Mouse (Mus musculus): ENCODE measurements around the gene Polr1b.

Polr1b gene

DNA sequence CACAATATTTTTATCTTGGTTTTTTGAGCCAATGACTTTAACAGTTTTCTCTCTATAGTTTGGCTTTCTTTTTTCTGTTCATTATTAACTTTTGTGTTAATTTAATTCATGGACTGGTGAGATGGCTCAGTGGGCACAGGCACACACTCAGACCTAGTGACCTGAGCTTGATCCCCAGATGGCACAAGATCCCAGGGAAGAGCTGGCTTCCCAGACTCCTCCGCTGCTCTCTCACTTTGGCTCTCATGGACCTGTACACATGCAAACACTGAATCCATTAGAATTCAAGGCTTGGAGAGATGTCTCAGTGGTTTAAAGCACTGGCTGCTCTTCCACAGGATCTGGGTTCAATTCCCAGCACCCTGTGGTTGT lies 15.6 kb downstream of the Polr1b start:
- no peak for DNase-seq (ENCODE audit: low spot score in 2 of 2)

DNA sequence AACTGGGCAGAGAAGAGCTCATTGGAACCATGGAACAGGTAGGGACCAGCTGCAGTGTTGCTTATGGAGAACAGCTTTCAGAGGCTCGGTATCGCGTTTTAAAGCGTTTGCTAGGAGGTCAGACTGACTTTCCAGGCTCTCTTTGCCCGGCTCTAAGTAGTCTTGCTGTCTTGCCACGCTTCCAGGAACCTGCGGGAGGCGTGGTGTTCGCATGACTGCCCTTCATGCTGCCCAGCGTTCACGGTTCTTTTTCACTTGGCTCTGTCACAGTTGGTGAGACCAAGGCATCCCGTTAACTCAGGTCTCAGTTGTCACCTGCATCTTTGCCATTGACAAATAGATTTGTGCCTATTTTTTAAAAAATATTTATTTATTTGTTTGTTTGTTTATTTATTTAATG lies 17.3 kb downstream of the Polr1b start:
- DNase-seq (ENCODE audit: low spot score in 2 of 2) = no peak

DNA sequence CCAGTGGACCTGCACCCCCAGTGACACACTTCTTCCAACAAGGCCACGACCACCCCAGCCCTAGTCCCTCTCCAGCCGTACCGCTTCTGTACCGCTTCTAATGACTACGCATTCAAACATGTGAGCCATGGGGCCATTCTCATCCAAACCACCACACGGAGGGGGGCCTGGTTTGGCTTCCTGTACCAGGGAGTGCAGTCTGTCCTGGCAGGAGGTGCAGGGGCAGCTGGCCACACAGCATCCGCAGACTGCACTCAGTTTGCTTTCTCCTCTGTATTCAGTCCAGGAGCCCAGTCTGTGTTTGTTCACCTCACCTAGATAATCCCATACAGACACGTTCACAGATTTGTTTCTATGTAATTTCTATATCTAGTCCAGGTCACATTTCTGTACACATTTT lies 21.2 kb downstream of the Polr1b start:
- no peak for DNase-seq (ENCODE audit: low spot score in 2 of 2)

DNA sequence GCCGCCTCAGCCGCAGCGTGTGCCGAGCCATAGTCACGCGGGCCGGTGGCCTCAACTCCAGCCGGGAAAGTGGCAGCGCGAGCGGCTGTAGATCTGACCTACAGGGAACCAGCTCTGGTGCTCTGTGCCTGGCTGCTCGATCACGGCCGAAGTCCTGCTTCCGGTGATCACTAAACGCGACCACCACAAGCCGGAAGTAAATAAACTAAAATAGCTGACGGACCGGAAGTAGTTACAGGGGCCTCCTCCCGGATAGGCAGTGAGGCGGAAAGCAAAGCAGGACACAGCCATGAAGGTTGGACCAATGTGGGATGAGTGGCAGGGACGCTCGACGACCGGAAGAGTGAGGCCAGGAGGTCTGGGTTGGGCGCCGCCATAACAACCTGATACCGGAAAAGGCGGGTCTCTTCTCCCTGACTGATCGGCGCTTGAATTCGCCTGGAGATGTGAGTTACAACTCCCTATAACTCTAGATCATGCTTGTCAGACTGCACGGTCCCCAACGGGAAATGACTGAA lies 28.7 kb downstream of the Polr1b start, which contains the start of gene Chchd5:
Gene Chchd5, plus strand, starts transcription at position 289 of the 518 bp plus-strand sequence.
- peak; percentile 73 to 86 for DNase-seq (ENCODE audit: low spot score in 2 of 2)

DNA sequence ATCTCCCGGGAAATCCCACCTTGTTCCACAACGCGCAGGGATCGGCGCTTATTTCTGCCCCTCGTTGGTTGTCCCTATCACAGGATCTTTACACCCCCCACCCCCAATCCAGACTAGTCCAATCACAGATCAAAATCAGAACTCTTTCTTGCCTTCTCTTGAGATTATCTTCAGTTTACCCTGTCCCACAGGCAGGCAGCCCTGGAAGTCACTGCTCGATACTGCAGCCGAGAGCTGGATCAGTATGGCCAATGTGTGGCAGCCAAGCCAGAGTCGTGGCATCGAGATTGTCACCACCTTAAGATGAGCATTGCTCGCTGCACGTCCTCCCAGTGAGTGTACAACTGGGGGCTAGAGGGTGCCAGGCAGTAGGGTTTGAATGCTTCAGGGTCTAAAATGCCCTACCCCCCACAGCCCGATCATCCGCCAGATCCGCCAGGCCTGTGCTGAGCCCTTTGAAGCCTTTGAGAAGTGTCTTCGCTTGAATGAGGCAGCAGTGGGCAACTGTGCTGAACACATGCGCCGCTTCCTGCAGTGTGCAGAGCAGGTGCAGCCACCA lies 29.3 kb downstream of the Polr1b start:
- no peak for DNase-seq (ENCODE audit: low spot score in 2 of 2)

DNA sequence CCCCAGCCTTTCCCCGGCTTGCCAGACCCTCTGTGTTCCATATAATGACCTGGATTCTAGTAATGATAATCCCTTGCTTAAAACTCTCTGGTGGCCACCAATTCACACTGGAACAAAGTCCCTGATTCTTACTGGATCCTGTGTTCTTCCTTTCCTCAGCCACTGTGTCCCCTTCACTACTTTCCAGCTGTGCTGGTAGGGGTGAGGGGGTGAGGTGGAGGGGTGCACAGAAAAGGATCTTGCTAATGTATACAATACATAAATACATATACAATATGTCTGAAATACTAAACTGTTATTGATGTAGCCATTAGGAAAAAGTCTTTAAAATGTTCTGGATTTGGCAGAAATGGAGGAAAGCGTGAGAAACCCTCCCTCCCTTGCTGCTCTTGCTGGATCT lies 30.0 kb downstream of the Polr1b start:
- no peak for DNase-seq (ENCODE audit: low spot score in 2 of 2)

DNA sequence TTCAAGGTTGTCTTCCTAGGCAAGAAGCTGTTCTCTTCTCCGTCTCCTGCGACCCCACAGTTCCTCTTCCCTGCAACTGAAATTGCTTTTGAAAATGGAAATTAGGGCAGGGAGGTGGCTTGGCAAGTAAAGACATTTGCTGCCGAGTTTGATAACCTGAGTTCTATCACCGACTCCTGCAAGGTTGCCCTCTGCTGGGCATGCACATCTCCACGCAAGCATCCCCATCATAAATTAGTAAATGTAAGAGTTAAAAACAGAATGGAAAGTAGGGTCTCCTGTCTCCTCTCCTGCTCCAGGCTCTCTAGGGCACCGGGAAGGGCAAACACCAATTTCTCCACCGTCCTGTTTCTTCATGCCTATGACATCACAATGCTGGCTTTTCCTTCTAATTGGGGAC lies 31.4 kb downstream of the Polr1b start:
- DNase-seq (ENCODE audit: low spot score in 2 of 2) = no peak

DNA sequence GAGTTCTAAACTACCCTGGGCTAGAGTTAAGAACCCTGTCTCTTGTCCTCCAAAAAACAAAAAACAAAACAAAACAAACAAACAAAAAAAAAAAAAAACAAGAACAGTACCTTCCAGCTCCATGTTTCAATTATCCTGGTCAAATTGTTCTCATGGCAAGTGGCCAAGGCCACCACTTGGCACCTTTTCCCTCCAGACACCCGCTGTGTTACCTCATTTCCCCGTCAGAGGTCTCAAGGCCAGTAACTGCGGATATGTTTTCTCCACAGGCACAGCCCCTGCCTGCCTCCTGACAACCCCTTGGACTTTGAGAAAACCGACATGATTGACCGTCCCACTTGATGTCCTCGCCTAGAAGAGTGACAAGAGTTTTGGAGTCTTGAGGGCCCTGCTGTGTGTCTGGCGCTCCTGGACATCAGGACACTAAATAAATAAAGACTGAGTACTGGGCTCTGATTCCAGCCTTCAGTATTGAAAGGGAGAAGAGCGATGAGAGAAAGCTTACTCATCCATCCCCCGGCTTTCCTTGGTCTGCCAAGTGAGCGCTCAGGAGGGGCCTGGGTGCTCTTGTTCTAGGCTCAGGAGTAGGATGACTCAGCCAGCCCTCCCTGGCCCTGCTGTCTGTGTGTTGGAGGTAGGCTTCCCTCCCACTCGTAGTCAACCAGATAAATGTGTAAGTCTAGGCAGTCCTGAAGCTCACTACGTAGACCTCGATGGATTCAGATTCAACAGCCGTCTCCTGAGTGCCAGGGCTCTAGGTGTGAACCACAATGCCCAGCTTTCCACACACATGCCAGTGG lies 32.4 kb downstream of the Polr1b start:
- peak; percentile 15 to 31 for DNase-seq (ENCODE audit: low spot score in 2 of 2)

DNA sequence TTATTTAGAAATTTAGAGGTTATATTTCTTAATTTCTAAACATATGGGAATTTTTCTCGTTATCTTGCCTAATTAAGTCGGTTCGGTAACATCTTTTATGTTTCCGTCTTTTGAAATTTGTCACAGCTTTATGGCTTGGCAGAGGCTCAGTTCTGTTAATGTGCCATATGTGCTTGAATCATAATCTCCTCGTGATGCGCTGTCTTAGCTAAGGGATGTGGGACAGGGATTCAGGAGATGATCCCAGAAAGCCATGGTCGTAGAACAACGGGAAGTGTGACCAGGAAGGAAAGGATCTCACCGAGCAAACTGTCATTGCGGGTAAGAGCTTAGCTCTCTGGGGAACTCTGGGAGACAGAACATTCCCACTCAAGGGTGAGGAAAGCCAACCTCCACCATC lies 39.1 kb downstream of the Polr1b start:
- no peak for DNase-seq (ENCODE audit: low spot score in 2 of 2)

DNA sequence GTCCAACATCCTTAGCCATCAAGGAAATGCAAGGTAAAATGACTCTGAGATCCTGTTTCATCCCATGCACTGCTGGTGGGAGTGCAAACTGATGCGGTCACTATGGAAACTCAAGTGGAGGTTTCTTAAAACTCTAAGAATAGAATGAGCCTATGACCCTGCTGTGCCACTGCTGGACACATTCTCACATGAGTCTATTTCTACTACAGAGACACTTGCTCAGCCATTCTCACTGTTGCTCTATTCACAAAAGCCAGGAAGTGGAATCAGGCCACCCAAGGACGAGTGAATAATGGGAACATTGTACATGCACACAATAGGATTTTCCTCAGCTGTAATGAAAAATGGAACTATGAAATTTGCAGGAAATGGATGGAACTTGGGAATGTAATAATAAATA lies 48.0 kb downstream of the Polr1b start:
- no peak for DNase-seq (ENCODE audit: low spot score in 2 of 2)

DNA sequence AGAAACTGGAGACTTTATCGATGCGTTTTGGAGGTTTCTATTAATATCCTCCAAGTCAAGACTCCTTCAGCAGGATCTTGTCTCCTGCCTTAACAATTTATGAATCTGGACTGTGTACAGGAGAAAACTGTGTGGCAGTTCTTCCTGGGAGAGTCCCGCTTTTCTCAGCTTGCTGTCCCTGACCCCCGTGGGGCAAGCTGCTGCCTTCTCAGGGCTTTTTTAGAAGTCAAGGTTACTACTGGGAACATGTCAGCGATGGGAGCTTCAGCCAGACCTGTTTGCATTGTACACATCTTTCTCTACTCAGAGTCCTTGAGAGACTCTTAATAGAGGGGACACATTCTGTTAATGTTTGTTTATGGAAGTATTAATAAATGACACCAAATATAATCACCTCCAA lies 49.6 kb downstream of the Polr1b start:
- DNase-seq (ENCODE audit: low spot score in 2 of 2) = no peak

DNA sequence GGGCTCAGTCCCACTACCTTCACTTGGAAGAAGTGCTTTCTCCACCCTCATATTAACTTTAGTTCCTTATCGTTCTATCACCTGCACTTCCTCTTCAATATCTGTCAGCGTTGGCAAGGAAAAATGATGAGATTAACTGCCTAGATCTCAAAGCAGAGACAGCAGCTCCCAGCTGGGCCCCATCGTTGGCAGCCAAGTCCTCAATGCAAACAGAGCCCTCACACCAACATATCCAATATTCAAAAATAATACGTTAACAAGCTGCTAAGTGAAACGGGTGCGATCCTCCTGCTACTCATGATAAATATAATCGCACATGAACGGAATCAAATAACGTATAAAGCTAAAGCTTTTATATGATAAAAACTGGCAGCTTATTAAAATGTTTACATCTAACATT lies 50.3 kb downstream of the Polr1b start:
- DNase-seq (ENCODE audit: low spot score in 2 of 2) = no peak

DNA sequence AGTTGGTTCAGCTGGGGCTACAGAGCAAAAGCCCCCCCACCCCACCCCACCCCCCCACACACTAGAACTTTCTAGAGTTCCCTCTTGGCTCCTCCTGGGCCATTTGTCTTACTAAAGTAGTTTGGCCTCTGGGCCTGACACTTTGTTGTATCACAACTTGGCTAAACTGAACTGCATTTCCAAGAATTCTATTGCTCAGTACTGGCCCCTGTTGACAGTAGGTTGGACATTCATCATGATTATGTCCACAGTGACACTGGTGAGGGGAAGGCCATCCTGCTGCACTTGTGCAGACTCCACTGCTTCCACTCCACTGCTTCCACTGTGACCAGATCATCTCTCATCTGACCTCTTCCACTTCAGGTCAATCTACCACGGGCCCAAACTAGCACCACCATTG lies 52.0 kb downstream of the Polr1b start:
- no peak for DNase-seq (ENCODE audit: low spot score in 2 of 2)

DNA sequence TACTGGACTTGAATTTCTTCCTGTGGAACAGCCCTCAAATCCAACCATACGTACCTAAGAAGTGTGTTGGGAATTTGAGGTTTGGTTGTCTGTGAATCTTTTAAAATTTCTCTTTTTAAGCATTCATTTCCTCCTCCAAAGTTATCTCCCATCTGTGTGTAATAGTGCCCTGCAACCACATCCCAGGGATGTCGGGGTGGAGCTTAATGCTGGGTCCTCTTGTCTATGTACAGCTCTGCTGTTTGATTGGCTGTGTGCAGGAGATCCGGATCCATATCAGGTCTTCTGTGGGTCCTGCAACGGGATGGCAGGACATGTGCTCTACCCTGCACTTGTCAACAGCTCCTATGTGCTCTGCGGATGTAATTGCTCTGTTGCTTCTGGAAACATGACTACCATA lies 64.0 kb downstream of the Polr1b start:
- DNase-seq (ENCODE audit: low spot score in 2 of 2) = no peak

DNA sequence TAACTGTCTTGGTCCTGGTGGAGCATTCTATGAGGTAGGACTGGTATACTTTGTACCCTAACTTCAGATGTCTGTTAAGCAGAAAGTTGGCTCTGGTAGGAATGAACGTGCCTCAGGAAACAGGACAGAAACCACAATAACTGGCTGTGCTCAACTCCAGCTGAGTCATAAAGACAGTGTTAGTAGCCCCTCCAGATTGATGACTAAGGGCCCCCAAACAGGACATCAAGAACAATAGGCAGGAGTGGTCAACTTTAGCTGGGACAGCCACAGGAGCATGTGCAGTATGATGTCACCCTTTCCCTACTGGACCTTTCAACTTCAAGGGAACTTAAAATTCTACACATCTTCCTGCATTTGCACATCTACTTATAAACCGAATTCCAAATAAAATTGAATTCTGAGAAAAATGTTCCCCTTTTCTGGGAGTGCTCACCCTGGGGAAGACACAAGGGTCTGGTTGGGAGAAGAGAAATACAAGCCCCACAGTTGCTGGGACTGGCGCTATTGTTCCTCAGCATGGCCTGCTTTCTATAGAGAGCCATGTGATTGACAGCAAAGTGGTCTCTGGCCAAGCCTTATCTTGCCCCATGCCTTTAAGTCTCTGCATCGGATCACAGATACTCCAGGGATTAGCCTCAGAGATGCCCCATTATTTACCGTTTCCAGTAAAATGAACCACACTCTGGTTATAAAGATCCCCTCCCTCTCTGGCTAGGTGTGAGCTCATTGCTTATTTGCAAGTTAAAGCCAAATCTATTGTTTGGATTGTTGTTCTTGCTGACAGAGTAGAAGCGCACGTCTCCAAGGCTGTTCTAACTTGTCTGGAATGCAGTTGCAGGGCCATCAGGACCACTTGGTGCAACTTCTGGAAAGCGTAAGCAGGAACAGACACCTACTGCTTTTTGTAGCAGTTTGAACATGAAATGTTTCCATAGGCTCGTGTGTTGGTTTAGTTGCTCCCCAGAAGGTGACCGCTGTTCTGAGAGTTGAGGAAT lies 66.0 kb downstream of the Polr1b start:
- no peak for DNase-seq (ENCODE audit: low spot score in 2 of 2)

DNA sequence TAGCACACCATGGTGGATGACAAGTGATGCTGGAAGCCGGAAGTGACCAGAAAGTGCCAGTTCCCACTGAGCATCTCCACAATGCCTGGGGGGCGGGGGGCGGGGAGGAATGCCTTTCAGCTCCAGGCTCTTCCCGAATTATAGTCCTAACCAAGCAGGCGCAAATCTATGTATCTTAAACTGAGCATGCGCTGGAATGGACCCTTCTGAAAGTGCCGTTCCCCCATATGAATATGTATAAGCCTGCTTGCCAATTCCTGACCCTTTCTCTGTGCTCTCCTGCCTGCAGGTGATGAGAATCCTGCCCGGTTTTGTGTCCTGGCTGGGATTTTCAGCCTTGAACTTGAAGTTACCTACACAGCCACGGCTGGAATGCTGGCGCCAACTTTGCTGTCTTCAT lies 72.6 kb downstream of the Polr1b start:
- DNase-seq (ENCODE audit: low spot score in 2 of 2) = no peak

DNA sequence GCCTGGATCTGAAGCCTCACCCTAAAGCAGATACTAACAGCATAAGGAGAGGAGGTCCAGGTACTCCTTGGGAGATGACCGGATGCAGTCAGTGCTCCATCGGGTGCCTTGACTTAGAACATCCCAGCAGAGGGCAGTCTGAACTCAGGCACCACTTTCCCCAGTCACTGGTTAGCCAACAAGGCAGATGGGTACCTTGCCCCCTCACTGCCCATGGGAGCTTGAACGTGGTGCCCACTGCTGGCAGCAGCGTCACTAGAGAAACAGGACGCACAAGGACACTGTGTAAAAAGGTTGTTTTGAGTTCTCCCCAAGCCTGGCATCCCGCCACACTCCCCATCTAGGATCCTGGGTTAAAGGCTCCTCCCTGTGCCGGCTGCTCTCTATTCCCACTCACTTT lies 73.7 kb downstream of the Polr1b start:
- DNase-seq (ENCODE audit: low spot score in 2 of 2) = peak; percentile 24 to 31

DNA sequence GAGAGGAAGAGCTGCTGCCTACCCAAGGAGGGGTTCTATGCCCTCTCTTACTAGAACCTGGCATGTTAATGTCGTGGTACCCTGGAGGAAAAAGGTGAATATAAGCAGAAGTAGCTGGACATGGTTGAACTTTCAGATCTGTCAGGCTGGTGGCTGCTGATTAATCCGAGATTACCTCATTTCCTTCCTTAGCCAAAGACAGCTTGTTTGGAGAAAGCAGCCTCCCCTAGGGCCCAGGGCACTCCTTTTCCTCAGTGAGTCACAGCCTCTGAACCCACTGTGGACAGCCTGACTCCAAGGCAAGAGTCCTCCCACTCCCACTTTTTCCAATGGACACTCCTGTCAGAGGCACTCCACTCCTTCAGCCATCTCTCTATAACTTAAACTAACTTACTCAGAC lies 74.8 kb downstream of the Polr1b start:
- DNase-seq (ENCODE audit: low spot score in 2 of 2) = no peak

All from frontal cortex, postnatal 25 days (tissue).